Mouse (Mus musculus): Measurements from ENCODE around the gene Sgip1. TPM values are rescaled to one million over a fixed set of nuclear protein-coding genes. Genes with fewer than 3 reads are reported as not detected.

Sgip1 gene
- polyA plus RNA-seq, 1 experiment = 0.10 TPM

GRCm38 (mm10) chr4:102866531-102866930 lies 125.4 kb downstream of the Sgip1 start:
- Histone ChIP-seq H3K36me3 (ENCODE audit: control insufficient read depth, insufficient read depth) (no peaks in the 10 kb centered on the region), H3K4me2 (ENCODE audit: low read depth) (no peak overlapping the region), H3K27me3 (ENCODE audit: control insufficient read depth, insufficient read depth, insufficient read length) (no peaks in the 10 kb centered on the region), H3K79me2 (ENCODE audit: control insufficient read depth, insufficient read depth) (no peaks in the 10 kb centered on the region), H3K4me3 (no peak overlapping the region), H3ac (ENCODE audit: control insufficient read depth, insufficient read length) (no peak overlapping the region)
- TF ChIP-seq E2F4 (IDR thresholded peaks at IDR 0.05; ENCODE audit: insufficient read depth) (no peak), POLR2A (IDR thresholded peaks at IDR 0.05; ENCODE audit: insufficient read length, low read depth) (no peak), TCF12 (IDR thresholded peaks at IDR 0.05; ENCODE audit: insufficient read depth, poor library complexity, severe bottlenecking) (no peak), SRF (IDR thresholded peaks at IDR 0.05; ENCODE audit: control insufficient read depth, insufficient read length, low read depth) (no peak), MYOG (IDR thresholded peaks at IDR 0.05; ENCODE audit: control insufficient read depth in 1 of 3, insufficient read depth in 1 of 3, insufficient read length in 2 of 3, low read depth in 2 of 3) (no peak), CEBPB (IDR thresholded peaks at IDR 0.05; ENCODE audit: insufficient read depth, poor library complexity, severe bottlenecking) (no peak)

DNA sequence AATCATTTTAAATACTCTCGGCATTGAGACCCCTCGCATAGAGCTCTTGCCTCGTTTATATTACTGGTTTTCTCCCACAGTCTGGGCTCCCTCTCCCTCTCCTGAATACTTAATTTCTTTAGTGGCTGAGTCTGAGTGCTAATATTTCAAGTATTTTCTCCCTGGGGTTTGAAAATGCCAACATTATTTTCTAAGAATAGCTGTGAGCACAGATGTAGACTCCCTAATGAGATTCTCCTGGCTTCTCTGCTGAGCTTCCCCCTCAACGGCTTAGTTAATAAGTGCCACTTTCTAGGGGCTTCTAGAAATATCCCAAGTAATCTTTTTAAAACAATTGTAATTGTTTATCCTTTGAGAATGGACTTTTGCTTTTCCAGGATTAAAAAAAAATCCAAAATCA lies 130.2 kb downstream of the Sgip1 start:
- H3K27me3 ChIP-seq (ENCODE audit: control insufficient read depth, insufficient read depth, insufficient read length) = no peaks in the 10 kb centered on the region
- H3K4me2 ChIP-seq (ENCODE audit: low read depth) = no peak overlapping the region
- no peak overlapping the region for H3K4me3 ChIP-seq
- no peak overlapping the region for H3ac ChIP-seq (ENCODE audit: control insufficient read depth, insufficient read length)
- TF ChIP-seq MYOG (IDR thresholded peaks at IDR 0.05; ENCODE audit: control insufficient read depth in 1 of 3, insufficient read depth in 1 of 3, insufficient read length in 2 of 3, low read depth in 2 of 3) = no peak
- no peak for TF ChIP-seq E2F4 (IDR thresholded peaks at IDR 0.05; ENCODE audit: insufficient read depth)
- no peak for TF ChIP-seq POLR2A (IDR thresholded peaks at IDR 0.05; ENCODE audit: insufficient read length, low read depth)
- TF ChIP-seq TCF3 (IDR thresholded peaks at IDR 0.05; ENCODE audit: insufficient read length, low read depth) = no peak
- TF ChIP-seq USF1 (IDR thresholded peaks at IDR 0.05; ENCODE audit: low read depth) = no peak
- TF ChIP-seq SRF (IDR thresholded peaks at IDR 0.05; ENCODE audit: control insufficient read depth, insufficient read length, low read depth) = no peak
- TF ChIP-seq TCF12 (IDR thresholded peaks at IDR 0.05; ENCODE audit: insufficient read depth, poor library complexity, severe bottlenecking) = no peak
- TF ChIP-seq CEBPB (IDR thresholded peaks at IDR 0.05; ENCODE audit: insufficient read depth, poor library complexity, severe bottlenecking) = no peak
- TF ChIP-seq MAX (IDR thresholded peaks at IDR 0.05; ENCODE audit: low read depth) = no peak
- no peak for TF ChIP-seq REST (IDR thresholded peaks at IDR 0.05; ENCODE audit: insufficient read depth, insufficient read length)
- TF ChIP-seq POLR2AphosphoS2 (IDR thresholded peaks at IDR 0.05; ENCODE audit: insufficient read length, low read depth) = no peak
- no peak for TF ChIP-seq MYOD1 (IDR thresholded peaks at IDR 0.05; ENCODE audit: control insufficient read depth in 1 of 3, insufficient read length in 2 of 3, low read depth in 2 of 3)
- no peaks in the 10 kb centered on the region for H3K79me2 ChIP-seq (ENCODE audit: control insufficient read depth, insufficient read depth)
- H3K36me3 ChIP-seq (ENCODE audit: control insufficient read depth, insufficient read depth) = no peaks in the 10 kb centered on the region

GRCm38 (mm10) chr4:102883142-102883541 lies 142.0 kb downstream of the Sgip1 start:
- Histone ChIP-seq H3K79me2 (ENCODE audit: control insufficient read depth, insufficient read depth) (no peaks in the 10 kb centered on the region), H3K4me2 (ENCODE audit: low read depth) (no peak overlapping the region), H3K27me3 (ENCODE audit: control insufficient read depth, insufficient read depth, insufficient read length) (no peaks in the 10 kb centered on the region), H3K4me3 (no peak overlapping the region), H3ac (ENCODE audit: control insufficient read depth, insufficient read length) (no peak overlapping the region), H3K36me3 (ENCODE audit: control insufficient read depth, insufficient read depth) (no peaks in the 10 kb centered on the region)
- TF ChIP-seq E2F4 (IDR thresholded peaks at IDR 0.05; ENCODE audit: insufficient read depth) (no peak), POLR2AphosphoS2 (IDR thresholded peaks at IDR 0.05; ENCODE audit: insufficient read length, low read depth) (no peak), REST (IDR thresholded peaks at IDR 0.05; ENCODE audit: insufficient read depth, insufficient read length) (no peak), TCF3 (IDR thresholded peaks at IDR 0.05; ENCODE audit: insufficient read length, low read depth) (no peak), MYOD1 (IDR thresholded peaks at IDR 0.05; ENCODE audit: control insufficient read depth in 1 of 3, insufficient read length in 2 of 3, low read depth in 2 of 3) (no peak), MYOG (IDR thresholded peaks at IDR 0.05; ENCODE audit: control insufficient read depth in 1 of 3, insufficient read depth in 1 of 3, insufficient read length in 2 of 3, low read depth in 2 of 3) (no peak)

GRCm38 (mm10) chr4:102884228-102884627 lies 143.1 kb downstream of the Sgip1 start:
- no peaks in the 10 kb centered on the region for H3K79me2 ChIP-seq (ENCODE audit: control insufficient read depth, insufficient read depth)
- no peaks in the 10 kb centered on the region for H3K27me3 ChIP-seq (ENCODE audit: control insufficient read depth, insufficient read depth, insufficient read length)
- no peak overlapping the region for H3K4me3 ChIP-seq
- H3K4me2 ChIP-seq (ENCODE audit: low read depth) = no peak overlapping the region
- H3K36me3 ChIP-seq (ENCODE audit: control insufficient read depth, insufficient read depth) = no peaks in the 10 kb centered on the region
- no peak overlapping the region for H3ac ChIP-seq (ENCODE audit: control insufficient read depth, insufficient read length)
- TF ChIP-seq POLR2AphosphoS2 (IDR thresholded peaks at IDR 0.05; ENCODE audit: insufficient read length, low read depth) (no peak), POLR2A (IDR thresholded peaks at IDR 0.05; ENCODE audit: insufficient read length, low read depth) (no peak), TCF3 (IDR thresholded peaks at IDR 0.05; ENCODE audit: insufficient read length, low read depth) (no peak), MYOG (IDR thresholded peaks at IDR 0.05; ENCODE audit: control insufficient read depth in 1 of 3, insufficient read depth in 1 of 3, insufficient read length in 2 of 3, low read depth in 2 of 3) (no peak), E2F4 (IDR thresholded peaks at IDR 0.05; ENCODE audit: insufficient read depth) (no peak), REST (IDR thresholded peaks at IDR 0.05; ENCODE audit: insufficient read depth, insufficient read length) (no peak), TCF12 (IDR thresholded peaks at IDR 0.05; ENCODE audit: insufficient read depth, poor library complexity, severe bottlenecking) (no peak), USF1 (IDR thresholded peaks at IDR 0.05; ENCODE audit: low read depth) (no peak), SRF (IDR thresholded peaks at IDR 0.05; ENCODE audit: control insufficient read depth, insufficient read length, low read depth) (no peak), MYOD1 (IDR thresholded peaks at IDR 0.05; ENCODE audit: control insufficient read depth in 1 of 3, insufficient read length in 2 of 3, low read depth in 2 of 3) (no peak), CEBPB (IDR thresholded peaks at IDR 0.05; ENCODE audit: insufficient read depth, poor library complexity, severe bottlenecking) (no peak), MAX (IDR thresholded peaks at IDR 0.05; ENCODE audit: low read depth) (no peak)

DNA sequence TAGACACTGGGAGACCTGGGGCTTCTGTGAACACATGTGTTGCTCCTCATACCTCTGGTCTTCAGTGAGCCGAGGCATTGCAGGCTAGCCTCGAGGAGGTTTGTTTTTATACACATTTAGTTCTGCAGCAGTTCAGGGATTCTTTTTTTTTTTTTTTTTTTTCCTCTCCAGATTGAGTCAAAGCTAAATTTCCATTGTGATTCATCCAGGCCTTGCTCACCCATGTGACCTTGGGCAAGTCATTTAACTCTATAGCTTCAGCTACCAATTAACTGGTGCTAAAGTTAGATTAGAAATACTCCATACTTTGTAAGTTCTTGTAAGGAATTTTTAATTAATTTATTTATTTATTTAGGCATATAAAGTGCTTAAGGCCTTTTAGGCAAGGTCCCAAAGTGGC lies 145.4 kb downstream of the Sgip1 start:
- Histone ChIP-seq H3K36me3 (ENCODE audit: control insufficient read depth, insufficient read depth) (no peaks in the 10 kb centered on the region), H3ac (ENCODE audit: control insufficient read depth, insufficient read length) (no peak overlapping the region), H3K27me3 (ENCODE audit: control insufficient read depth, insufficient read depth, insufficient read length) (no peaks in the 10 kb centered on the region), H3K4me2 (ENCODE audit: low read depth) (no peak overlapping the region), H3K79me2 (ENCODE audit: control insufficient read depth, insufficient read depth) (no peaks in the 10 kb centered on the region), H3K4me3 (no peak overlapping the region)
- TF ChIP-seq MYOG (IDR thresholded peaks at IDR 0.05; ENCODE audit: control insufficient read depth in 1 of 3, insufficient read depth in 1 of 3, insufficient read length in 2 of 3, low read depth in 2 of 3) = no peak
- TF ChIP-seq MAX (IDR thresholded peaks at IDR 0.05; ENCODE audit: low read depth) = no peak
- no peak for TF ChIP-seq POLR2AphosphoS2 (IDR thresholded peaks at IDR 0.05; ENCODE audit: insufficient read length, low read depth)
- TF ChIP-seq TCF3 (IDR thresholded peaks at IDR 0.05; ENCODE audit: insufficient read length, low read depth) = no peak
- no peak for TF ChIP-seq E2F4 (IDR thresholded peaks at IDR 0.05; ENCODE audit: insufficient read depth)
- peak; percentile 63 for TF ChIP-seq USF1 (IDR thresholded peaks at IDR 0.05; ENCODE audit: low read depth)
- TF ChIP-seq SRF (IDR thresholded peaks at IDR 0.05; ENCODE audit: control insufficient read depth, insufficient read length, low read depth) = no peak
- no peak for TF ChIP-seq REST (IDR thresholded peaks at IDR 0.05; ENCODE audit: insufficient read depth, insufficient read length)

Measured in myocyte (in vitro differentiated cells).